Mouse (Mus musculus): Measurements from ENCODE around the gene Efcab12.

DNA sequence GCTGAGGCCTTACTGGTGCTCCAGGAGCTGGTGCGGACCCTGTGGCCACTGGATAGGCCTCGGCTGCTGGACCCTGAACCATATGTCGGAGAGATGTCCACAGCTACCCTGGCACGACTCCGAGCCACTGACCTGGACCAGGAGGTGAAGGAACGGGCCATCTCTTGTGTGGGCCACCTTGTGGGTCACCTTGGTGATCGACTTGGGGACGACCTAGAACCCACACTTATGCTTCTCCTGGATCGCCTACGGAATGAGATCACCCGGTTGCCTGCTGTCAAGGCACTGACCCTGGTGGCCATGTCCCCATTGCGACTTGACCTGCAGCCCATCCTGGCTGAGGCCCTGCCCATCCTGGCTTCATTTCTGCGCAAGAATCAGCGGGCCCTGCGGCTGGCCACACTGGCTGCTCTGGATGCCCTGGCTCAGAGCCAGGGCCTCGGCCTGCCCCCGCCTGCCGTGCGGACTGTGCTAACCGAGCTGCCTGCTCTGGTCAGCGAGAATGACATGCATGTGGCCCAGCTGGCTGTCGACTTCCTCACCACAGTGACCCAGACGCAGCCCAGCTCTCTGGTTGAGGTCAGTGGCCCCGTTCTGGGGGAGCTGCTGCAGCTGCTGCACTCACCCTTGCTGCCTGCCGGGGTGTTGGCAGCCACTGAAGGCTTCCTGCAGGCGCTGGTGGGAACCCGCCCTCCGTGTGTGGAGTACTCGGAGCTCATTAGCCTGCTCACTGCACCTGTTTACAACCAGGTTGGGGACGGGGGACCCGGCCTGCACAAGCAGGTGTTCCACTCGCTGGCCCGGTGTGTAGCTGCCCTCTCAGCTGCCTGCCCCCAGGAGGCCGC, 46.1 kb downstream of the Efcab12 start:
- TF ChIP-seq CTCF (IDR thresholded peaks at IDR 0.05; ENCODE audit: low read depth, low read length) = no peak
- TF ChIP-seq TAL1 (conservative IDR thresholded peaks at IDR 0.05; ENCODE audit: low read depth, low read length) = no peak
- TF ChIP-seq GATA1 (IDR thresholded peaks at IDR 0.05; ENCODE audit: borderline replicate concordance, low read length) = no peak
- no peak for TF ChIP-seq POLR2AphosphoS5 (IDR thresholded peaks at IDR 0.05; ENCODE audit: insufficient replicate concordance, low read depth, low read length)
- no peak for TF ChIP-seq GATA2 (IDR thresholded peaks at IDR 0.05; ENCODE audit: borderline replicate concordance, low read depth, low read length)
